Mouse (Mus musculus) left cerebral cortex, postnatal 14 days (tissue): ENCODE results near the gene Mapk13. TPM values are rescaled to one million over a fixed set of nuclear protein-coding genes. Genes with fewer than 3 reads are reported as not detected.
"Not testable (repeated sequence)": the region's sequence is repeated elsewhere in the genome, so short reads cannot be mapped to it uniquely, and the experiment has no call there.

Source experiments
- DNase-seq, 2 experiments: peaks; one replicate each; pipeline ENCODE4 v3.0.0; 2021 to 2022; ENCODE audit warnings: low spot score in 2 of 2, mixed read lengths in 1 of 2
- intact Hi-C: fragments of 180-260 bp; cut with DNase I; formaldehyde crosslinking; loops from one replicate; pipeline ENCODE4 v1.15.1; 2025
- long read RNA-seq, 2 experiments: library from polyadenylated mRNA; stranded (forward); transcript quantifications; one replicate each; pipeline ENCODE4 v2.0.0; 2021
- total RNA-seq, 2 experiments: library from RNA; stranded (reverse); gene quantifications; 2 replicates each; pipeline ENCODE4 v1.2.3; 2021

Gene Mapk13
- total RNA-seq: 1 to 10 TPM; 1.0 to 1.6 TPM
- long read RNA-seq, experiment 1, partial matches to known transcripts: 1 of 3 reads
- long read RNA-seq, experiment 1, other reads (novel, unspliced or antisense): 0 of 3 reads
- long read RNA-seq, experiment 2, partial matches to known transcripts: 1 of 3 reads
- long read RNA-seq, experiment 2, other reads (novel, unspliced or antisense): 0 of 3 reads

GRCm38 (mm10) chr17:28769121-28769874 is at the start of gene Mapk13:
Gene Mapk13, plus strand, starts transcription at chr17:28769297.
- no peak for DNase-seq
- intact Hi-C loops: no loop called here

GRCm38 (mm10) chr17:28725783-28726182 is 43.3 kb upstream of the Mapk13 start, which contains the start of gene AC170998.1:
Gene AC170998.1, plus strand, starts transcription at chr17:28726083.
- intact Hi-C loops: no loop called here
- DNase-seq: no peak

- intact Hi-C loops, DNase-seq: not testable (repeated sequence)
These were observed 41.6 kb upstream of the Mapk13 start for GRCm38 (mm10) chr17:28727511-28727910.

GRCm38 (mm10) chr17:28735317-28736105 is 33.6 kb upstream of the Mapk13 start:
- peak in 1 of 2 experiments; percentile 47 for DNase-seq
- intact Hi-C loops: no loop called here

GRCm38 (mm10) chr17:28736486-28736885 is 32.6 kb upstream of the Mapk13 start:
- DNase-seq: no peak
- intact Hi-C loops: no loop called here

GRCm38 (mm10) chr17:28737973-28738372 is 31.1 kb upstream of the Mapk13 start:
- intact Hi-C loops: no loop called here
- DNase-seq: no peak

- intact Hi-C loops: no loop called here
- no peak for DNase-seq
These were observed 29.9 kb upstream of the Mapk13 start for GRCm38 (mm10) chr17:28739244-28739643.

GRCm38 (mm10) chr17:28743145-28743866 is 25.8 kb upstream of the Mapk13 start:
- peak; percentile 70 to 87 for DNase-seq
- intact Hi-C loops: loop anchor here (5.0 kb wide), 1 partner anchor 51 kb away; the partner anchor contains the start of genes Mapk14 and Slc26a8

- intact Hi-C loops: loop anchor here (5.0 kb wide), 1 partner anchor 52 kb away; the partner anchor contains the start of genes Mapk14 and Slc26a8
- DNase-seq: no peak
These were observed 25.2 kb upstream of the Mapk13 start for GRCm38 (mm10) chr17:28743916-28744315.

- intact Hi-C loops: no loop called here
- peak; percentile 28 to 60 for DNase-seq
These were observed 23.3 kb upstream of the Mapk13 start for GRCm38 (mm10) chr17:28745773-28746172.

GRCm38 (mm10) chr17:28748001-28748400 is 21.1 kb upstream of the Mapk13 start:
- intact Hi-C loops: no loop called here
- no peak for DNase-seq

GRCm38 (mm10) chr17:28750580-28750979 is 18.5 kb upstream of the Mapk13 start:
- DNase-seq: peak in 1 of 2 experiments; percentile 44
- intact Hi-C loops: no loop called here

- no peak for DNase-seq
- intact Hi-C loops: no loop called here
These were observed 12.7 kb upstream of the Mapk13 start for GRCm38 (mm10) chr17:28756447-28756846.

- intact Hi-C loops: no loop called here
- no peak for DNase-seq
These were observed 11.6 kb upstream of the Mapk13 start for GRCm38 (mm10) chr17:28757470-28757869.

- no peak for DNase-seq
- intact Hi-C loops: loop anchor here (5.0 kb wide), 1 partner anchor 166 kb away; no protein-coding TSS in a partner anchor
These were observed 8.3 kb upstream of the Mapk13 start for GRCm38 (mm10) chr17:28760736-28761312.

GRCm38 (mm10) chr17:28761871-28762270 is 7.2 kb upstream of the Mapk13 start:
- intact Hi-C loops: loop anchor here (5.0 kb wide), 1 partner anchor 165 kb away; no protein-coding TSS in a partner anchor
- DNase-seq: peak; percentile 55 to 76

- intact Hi-C loops: no loop called here
- no peak for DNase-seq
These were observed 2.9 kb upstream of the Mapk13 start for GRCm38 (mm10) chr17:28766203-28766602.

- no peak for DNase-seq
- intact Hi-C loops: no loop called here
These were observed 2.1 kb upstream of the Mapk13 start for GRCm38 (mm10) chr17:28766781-28767515.
